13 mouse cellular contexts compared by ENCODE assay signal in genomic region chr12:75727333-75728125, GRCm38 (mm10). TPM values are rescaled to one million over a fixed set of nuclear protein-coding genes. Genes with fewer than 3 reads are reported as not detected.
A peak's percentile ranks its signal among the peaks of the same experiment; 100 is the strongest.
DNase-seq lines count a peak whose midpoint lies in the region; ATAC-seq and TF ChIP-seq lines count a peak whose summit lies in the region.
"Had no signal": no experiment of that assay in that cellular context is flagged by ENCODE, and none has a peak within 500 bp of the region (broad histone marks: within the 10 kb centered on the region; RNA-seq: fewer than 3 reads in every experiment).

No protein-coding gene starts in this region.

- H3K36me3 ChIP-seq in CH12.LX (replicated peaks in 1 of 2; ENCODE audit: control insufficient read depth in 1 of 2, insufficient read depth in 1 of 2, low read length in 1 of 2), result peaks cover 7 to 28% of the 10 kb centered on the region in 2 experiments
- H3K36me3 ChIP-seq in kidney, adult 2 months (ENCODE audit: control insufficient read depth, insufficient read depth, low read length), result no peaks in the 10 kb centered on the region

- peak; percentile 39; the same call in 1 of the 2 replicates for TF ChIP-seq POLR2A in CH12.LX (IDR thresholded peaks at IDR 0.05; ENCODE audit: low read depth, low read length)
- TF ChIP-seq POLR2A in kidney, adult 2 months (IDR thresholded peaks at IDR 0.05; ENCODE audit: low read depth, low read length), result no peak

- TF ChIP-seq EP300 in CH12.LX (IDR thresholded peaks at IDR 0.05; ENCODE audit: low read length), result 0 out of 2 replicates have a peak, but pooled peaks have one; percentile 6

- peaks cover 4% of the 10 kb centered on the region for H3K9me3 ChIP-seq in CH12.LX (replicated peaks; ENCODE audit: low read length)
- H3K9me3 ChIP-seq: embryonic facial prominence, embryonic 10.5 days; forebrain, embryonic 15.5 days; lung, embryonic 15.5 days had no signal

- dilution Hi-C loops in CH12.LX (cut with MboI; ENCODE audit: extremely low pct_ligation_motif_present, extremely low pct_unique_long_range_greater_than_20kb, low sequenced_read_pairs), result no loop called here

- TF ChIP-seq RAD21 in CH12.LX (IDR thresholded peaks at IDR 0.05; ENCODE audit: low read depth, low read length), result no peak

- H3K4me1 ChIP-seq in CH12.LX (ENCODE audit: control insufficient read depth in 1 of 2, insufficient read depth in 2 of 2), result peaks cover 0 to 41% of the 10 kb centered on the region in 2 experiments; a peak in 2 of 4 replicates
- H3K4me1 ChIP-seq in kidney, adult 2 months (ENCODE audit: control insufficient read depth, insufficient read depth, low read length), result peaks cover 6% of the 10 kb centered on the region; the same call in 1 of the 2 replicates

- no peaks in the 10 kb centered on the region for H3K27me3 ChIP-seq in CH12.LX (replicated peaks)
- no peaks in the 10 kb centered on the region for H3K27me3 ChIP-seq in kidney, adult 2 months (replicated peaks; ENCODE audit: control insufficient read depth, insufficient read depth, low read length)
- H3K27me3 ChIP-seq: forebrain, embryonic 15.5 days; lung, embryonic 15.5 days had no signal

- TF ChIP-seq CTCF in gastrocnemius, adult 2 months (IDR thresholded peaks at IDR 0.05), result no peak
- no peak for TF ChIP-seq CTCF in CH12.LX (conservative IDR thresholded peaks at IDR 0.05 in 1 of 2, IDR thresholded peaks at IDR 0.05 in 1 of 2; ENCODE audit: low read depth in 2 of 2, low read length in 2 of 2)
- no peak for TF ChIP-seq CTCF in kidney, adult 2 months (conservative IDR thresholded peaks at IDR 0.05; ENCODE audit: insufficient read depth, insufficient read length, low read depth, low read length)

- no peak overlapping the region for H3K27ac ChIP-seq in gastrocnemius, adult 2 months
- H3K27ac ChIP-seq in CH12.LX (ENCODE audit: insufficient read depth, low read depth), result peak overlapping the region; percentile 86
- H3K27ac ChIP-seq in kidney, adult 2 months (ENCODE audit: insufficient read depth, low read depth, low read length), result no peak overlapping the region
- H3K27ac ChIP-seq: embryonic facial prominence, embryonic 10.5 days; forebrain, embryonic 15.5 days; lung, embryonic 15.5 days had no signal

- peak; percentile 34; the same call in 1 of the 2 replicates for ATAC-seq in neutrophil, adult 5-6 weeks (ENCODE audit: extremely low read depth, insufficient number of reproducible peaks, low FRiP score, poor library complexity, severe bottlenecking)
- ATAC-seq: forebrain, embryonic 15.5 days had no signal

- peak overlapping the region; percentile 14; the same call in 1 of the 2 replicates for H3K9ac ChIP-seq in CH12.LX (ENCODE audit: insufficient read depth, low read depth)
- H3K9ac ChIP-seq: forebrain, embryonic 15.5 days; lung, embryonic 15.5 days had no signal

- peak overlapping the region; percentile 5; the same call in 1 of the 2 replicates for H3K4me3 ChIP-seq in gastrocnemius, adult 2 months
- H3K4me3 ChIP-seq in CH12.LX (replicated peaks in 1 of 3; ENCODE audit: low read depth in 2 of 3, low read length in 2 of 3, poor library complexity in 1 of 3), result peak overlapping the region; percentile 14 to 39 (median 34)
- no peak overlapping the region for H3K4me3 ChIP-seq in kidney, adult 2 months (ENCODE audit: insufficient read depth, low read depth, low read length)
- H3K4me3 ChIP-seq: embryonic facial prominence, embryonic 10.5 days; forebrain, embryonic 15.5 days; lung, embryonic 15.5 days had no signal

- H3K4me2 ChIP-seq in CH12.LX (ENCODE audit: insufficient read depth, low read depth, poor library complexity, severe bottlenecking), result peak overlapping the region; percentile 69
- H3K4me2 ChIP-seq: forebrain, embryonic 15.5 days; lung, embryonic 15.5 days had no signal

- WGBS in kidney, adult 2 months, result 81% methylated on average over 15 of the region's 15 CpGs

- in situ Hi-C loops in CH12.LX (cut with MboI; ENCODE audit: low pct_ligation_motif_present, low pct_unique_long_range_greater_than_20kb, low sequenced_read_pairs), result no loop called here

- DNase-seq in gastrocnemius, adult 2 months, result no peak
- no peak for DNase-seq in gastrocnemius, postnatal 4 days (ENCODE audit: low spot score in 2 of 2)
- DNase-seq in CH12.LX (ENCODE audit: extremely low read depth), result peak; percentile 45
- peak; percentile 75 for DNase-seq in induced T-regulatory cell, adult 2 months (ENCODE audit: low read depth)
- DNase-seq in urinary bladder, adult 2 months (ENCODE audit: low spot score), result no peak
- DNase-seq in urinary bladder, postnatal 25 days (ENCODE audit: low spot score), result no peak
- no peak for DNase-seq in kidney, adult 2 months
- DNase-seq: cerebellum, adult 11-12 months; layer of hippocampus, postnatal 36 days had no signal

- H3K79me2 ChIP-seq in CH12.LX (replicated peaks; ENCODE audit: control insufficient read depth, extremely low read depth, insufficient read depth, poor library complexity, severe bottlenecking), result peaks cover 30% of the 10 kb centered on the region

- intact Hi-C loops in gastrocnemius, adult 2 months (cut with DNase I), result no loop called here

TF ChIP-seq in CH12.LX, 34 proteins besides CTCF, POLR2A, EP300 and RAD21:
- TF ChIP-seq ZNF384 (IDR thresholded peaks at IDR 0.05; ENCODE audit: low read depth, low read length) (peak; percentile 71), POLR2AphosphoS2 (IDR thresholded peaks at IDR 0.05; ENCODE audit: low read depth, low read length) (no peak), MXI1 (IDR thresholded peaks at IDR 0.05; ENCODE audit: low read depth, low read length) (peak; percentile 18; the same call in 1 of the 2 replicates), MYC (IDR thresholded peaks at IDR 0.05; ENCODE audit: low read depth, low read length) (peak; percentile 4; the same call in 1 of the 2 replicates), RCOR1 (conservative IDR thresholded peaks at IDR 0.05; ENCODE audit: low read depth, low read length) (no peak), MAX (IDR thresholded peaks at IDR 0.05; ENCODE audit: low read length) (peak; percentile 36), MEF2A (IDR thresholded peaks at IDR 0.05; ENCODE audit: borderline replicate concordance, low read depth, low read length) (0 out of 2 replicates have a peak, but pooled peaks have one; percentile 10), ZMIZ1 (IDR thresholded peaks at IDR 0.05; ENCODE audit: low read depth, low read length) (no peak), TCF12 (IDR thresholded peaks at IDR 0.05; ENCODE audit: low read depth, low read length) (peak; percentile 38; the same call in 1 of the 2 replicates)

RNA-seq across cellular contexts. Expression of gene Sgpp1, which starts 8.0 kb away (rescaled TPM):
- total RNA-seq in gastrocnemius, adult 2 months (2021), result 10 to 100 TPM; 15.9 to 16.5 TPM
- 10 to 100 TPM; 21.2 to 22.8 TPM for total RNA-seq in gastrocnemius, postnatal 4 days (2021)
- total RNA-seq in CH12.LX (2012; rRNA removed) (17.3 and 20.5 TPM in 2 replicates), CH12.LX (2014; rRNA removed) (43.9 and 45.0 TPM in 2 replicates)
- 17.5 and 23.6 TPM in 2 replicates for polyA plus RNA-seq in CH12.LX (2012; ENCODE audit: insufficient read length, low read depth)
- total RNA-seq in neutrophil, adult 5-6 weeks (2017), result 43.5 and 43.6 TPM in 2 replicates
- 25.1 and 27.8 TPM in 2 replicates for polyA plus RNA-seq in urinary bladder, adult 2 months (2012; rRNA removed)
- polyA plus RNA-seq in kidney, adult 2 months (2012; rRNA removed), result 77.7 and 78.3 TPM in 2 replicates

RNA-seq across cellular contexts. Expression of gene Wdr89, which starts 58.2 kb away (rescaled TPM):
- total RNA-seq in gastrocnemius, adult 2 months (2021), result 1 to 10 TPM; 1.9 to 2.8 TPM
- total RNA-seq in gastrocnemius, postnatal 4 days (2021), result 1 to 10 TPM; 3.6 to 3.9 TPM
- total RNA-seq in CH12.LX (2012; rRNA removed) (19.0 and 27.6 TPM in 2 replicates), CH12.LX (2014; rRNA removed) (29.2 and 33.0 TPM in 2 replicates)
- polyA plus RNA-seq in CH12.LX (2012; ENCODE audit: insufficient read length, low read depth), result 10.2 and 15.3 TPM in 2 replicates
- total RNA-seq in neutrophil, adult 5-6 weeks (2017), result 12.8 and 17.9 TPM in 2 replicates
- 13.4 and 15.8 TPM in 2 replicates for polyA plus RNA-seq in urinary bladder, adult 2 months (2012; rRNA removed)
- 2.5 and 3.8 TPM in 2 replicates for polyA plus RNA-seq in kidney, adult 2 months (2012; rRNA removed)

Comparison
In these comparisons a context has a peak if more than half of its experiments do, and no peak if none do; other contexts are left out.
1. DNase-seq: peak in CH12.LX (single experiment) and induced T-regulatory cell, adult 2 months (single experiment); none in gastrocnemius, adult 2 months (single experiment), gastrocnemius, postnatal 4 days (0 of 2), urinary bladder, adult 2 months (single experiment), urinary bladder, postnatal 25 days (single experiment) and kidney, adult 2 months (single experiment).